In genomic region chr3:146657433-146657832, GRCm38 (mm10) we compare ENCODE assay signal across 19 mouse cellular contexts. TPM values are rescaled to one million over a fixed set of nuclear protein-coding genes. Genes with fewer than 3 reads are reported as not detected.
A peak's percentile ranks its signal among the peaks of the same experiment; 100 is the strongest.
DNase-seq lines count a peak whose midpoint lies in the region; ATAC-seq and TF ChIP-seq lines count a peak whose summit lies in the region.
"Had no signal": no experiment of that assay in that cellular context is flagged by ENCODE, and none has a peak within 500 bp of the region (broad histone marks: within the 10 kb centered on the region; RNA-seq: fewer than 3 reads in every experiment).

No protein-coding gene starts in this region.

- WGBS in heart, postnatal 0 days, result 66% methylated on average over 5 of the region's 5 CpGs
- 91% methylated on average over 5 of the region's 5 CpGs for WGBS in forebrain, embryonic 16.5 days

- no peak overlapping the region for H3K4me3 ChIP-seq in heart, postnatal 0 days (ENCODE audit: low read depth, low read length)
- H3K4me3 ChIP-seq in forebrain, embryonic 16.5 days (replicated peaks; ENCODE audit: low read length), result no peak overlapping the region
- H3K4me3 ChIP-seq: forebrain, embryonic 12.5 days; hindbrain, embryonic 10.5 days; limb, embryonic 12.5 days; lung, embryonic 15.5 days; midbrain, embryonic 13.5 days; neural tube, embryonic 13.5 days had no signal

- no peaks in the 10 kb centered on the region for H3K36me3 ChIP-seq in heart, postnatal 0 days (replicated peaks; ENCODE audit: control insufficient read depth, insufficient read depth, low read length)
- no peaks in the 10 kb centered on the region for H3K36me3 ChIP-seq in forebrain, embryonic 16.5 days (ENCODE audit: control insufficient read depth, insufficient read depth)
- H3K36me3 ChIP-seq: forebrain, embryonic 12.5 days; hindbrain, embryonic 10.5 days; limb, embryonic 12.5 days; lung, embryonic 15.5 days; midbrain, embryonic 13.5 days; neural tube, embryonic 13.5 days had no signal

- no peaks in the 10 kb centered on the region for H3K27me3 ChIP-seq in heart, postnatal 0 days (ENCODE audit: control insufficient read depth, insufficient read depth, low read length)
- H3K27me3 ChIP-seq in forebrain, embryonic 16.5 days (replicated peaks; ENCODE audit: control insufficient read depth, insufficient read depth, low read length), result no peaks in the 10 kb centered on the region
- H3K27me3 ChIP-seq: forebrain, embryonic 12.5 days; limb, embryonic 12.5 days; lung, embryonic 15.5 days; midbrain, embryonic 13.5 days; neural tube, embryonic 13.5 days had no signal

- H3K4me2 ChIP-seq in heart, postnatal 0 days (ENCODE audit: low read depth, low read length), result no peak overlapping the region
- H3K4me2 ChIP-seq in forebrain, embryonic 16.5 days (ENCODE audit: low read length), result no peak overlapping the region
- H3K4me2 ChIP-seq: forebrain, embryonic 12.5 days; limb, embryonic 12.5 days; lung, embryonic 15.5 days; midbrain, embryonic 13.5 days; neural tube, embryonic 13.5 days had no signal

- 0 out of 2 replicates have a peak overlapping the region, but pooled peaks have one; percentile 25 for H3K27ac ChIP-seq in heart, postnatal 0 days (ENCODE audit: low read depth)
- H3K27ac ChIP-seq in forebrain, embryonic 16.5 days (ENCODE audit: low read length), result no peak overlapping the region
- H3K27ac ChIP-seq: forebrain, embryonic 12.5 days; hindbrain, embryonic 10.5 days; limb, embryonic 12.5 days; lung, embryonic 15.5 days; midbrain, embryonic 13.5 days; neural tube, embryonic 13.5 days had no signal

- TF ChIP-seq CTCF in heart, postnatal 0 days (IDR thresholded peaks at IDR 0.05; ENCODE audit: low read depth), result no peak

- ATAC-seq in heart, postnatal 0 days (ENCODE audit: insufficient read depth, low read depth), result peak; percentile 70
- ATAC-seq in megakaryocyte, adult 5-6 weeks (ENCODE audit: poor library complexity, severe bottlenecking), result peak; percentile 69
- no peak for ATAC-seq in forebrain, embryonic 16.5 days
- ATAC-seq: midbrain, embryonic 13.5 days had no signal

- peak; percentile 95 for TF ChIP-seq EP300 in heart, postnatal 0 days (IDR thresholded peaks at IDR 0.05; ENCODE audit: low read depth)

- DNase-seq in heart, postnatal 0 days (ENCODE audit: low spot score), result peak; percentile 41
- no peak for DNase-seq in heart, postnatal 4 days
- peak; percentile 66 for DNase-seq in 416B (ENCODE audit: low read depth)
- peak; percentile 42 for DNase-seq in adrenal gland, adult 8-10 months
- DNase-seq in embryo, embryonic 9.5 days (ENCODE audit: extremely low spot score), result no peak
- DNase-seq in urinary bladder, adult 2 months (ENCODE audit: low spot score), result no peak
- DNase-seq: cerebellum, postnatal 14 days; kidney, adult 8-10 months had no signal

- H3K9ac ChIP-seq in heart, postnatal 0 days (replicated peaks; ENCODE audit: low read depth, low read length), result no peak overlapping the region
- no peak overlapping the region for H3K9ac ChIP-seq in forebrain, embryonic 16.5 days (replicated peaks; ENCODE audit: low read depth, low read length)
- H3K9ac ChIP-seq: forebrain, embryonic 12.5 days; limb, embryonic 12.5 days; lung, embryonic 15.5 days; midbrain, embryonic 13.5 days; neural tube, embryonic 13.5 days had no signal

- no peaks in the 10 kb centered on the region for H3K9me3 ChIP-seq in heart, postnatal 0 days (replicated peaks; ENCODE audit: control insufficient read depth, low read length)
- no peaks in the 10 kb centered on the region for H3K9me3 ChIP-seq in forebrain, embryonic 16.5 days (ENCODE audit: control insufficient read depth, low read length)
- H3K9me3 ChIP-seq: forebrain, embryonic 12.5 days; hindbrain, embryonic 10.5 days; limb, embryonic 12.5 days; lung, embryonic 15.5 days; midbrain, embryonic 13.5 days; neural tube, embryonic 13.5 days had no signal

- peaks cover 16% of the 10 kb centered on the region for H3K4me1 ChIP-seq in heart, postnatal 0 days (ENCODE audit: control insufficient read depth, insufficient read depth)
- peaks cover 2% of the 10 kb centered on the region; the same call in 1 of the 2 replicates for H3K4me1 ChIP-seq in forebrain, embryonic 16.5 days (replicated peaks; ENCODE audit: control insufficient read depth, insufficient read depth, low read length)
- H3K4me1 ChIP-seq: forebrain, embryonic 12.5 days; limb, embryonic 12.5 days; midbrain, embryonic 13.5 days; neural tube, embryonic 13.5 days had no signal

RNA-seq across cellular contexts. Expression of gene 4930503B20Rik, which starts 6.3 kb away (rescaled TPM):
- total RNA-seq in heart, postnatal 0 days (2014; rRNA removed; ENCODE audit: low replicate concordance), result not detected in 2 replicates
- polyA plus RNA-seq in heart, postnatal 0 days (2015; fragmentation: Nextera tagmentation; extraction: Ambion mirVana), result 0.22 TPM in 1 of 2 replicates, not detected in the other
- total RNA-seq in heart, postnatal 4 days (2021), result under 1 TPM; 0.14 TPM
- total RNA-seq in adrenal gland, adult 8-10 months (2022), result not detected
- total RNA-seq in megakaryocyte, adult 5-6 weeks (2015), result 0.34 TPM in 1 of 2 replicates, not detected in the other
- total RNA-seq in megakaryocyte, adult 5-6 weeks (2017), result 0.51 TPM in 1 of 2 replicates, not detected in the other
- polyA plus RNA-seq in forebrain, embryonic 16.5 days (2015; fragmentation: Nextera tagmentation; extraction: Ambion mirVana), result not detected in 2 replicates
- 0.17 TPM in 1 of 2 replicates, not detected in the other for polyA plus RNA-seq in urinary bladder, adult 2 months (2012; rRNA removed)
- total RNA-seq: gastrocnemius, postnatal 4 days had no signal
- polyA plus RNA-seq: embryonic facial prominence, embryonic 14.5 days; forebrain, embryonic 12.5 days; hindbrain, embryonic 10.5 days; limb, embryonic 12.5 days; midbrain, embryonic 13.5 days; neural tube, embryonic 13.5 days had no signal

RNA-seq across cellular contexts. Expression of gene Samd13, which starts 28.0 kb away (rescaled TPM):
- total RNA-seq in heart, postnatal 0 days (2014; rRNA removed; ENCODE audit: low replicate concordance), result 0.42 and 3.6 TPM in 2 replicates
- polyA plus RNA-seq in heart, postnatal 0 days (2015; fragmentation: Nextera tagmentation; extraction: Ambion mirVana), result 1.8 and 2.8 TPM in 2 replicates
- 1 to 10 TPM; 1.3 to 1.8 TPM for total RNA-seq in heart, postnatal 4 days (2021)
- 1 to 10 TPM in 1 of 4 experiments, under 1 TPM in 3; 0.42 to 1.3 (median 0.68) TPM for total RNA-seq in adrenal gland, adult 8-10 months (2022)
- 1.7 TPM in 2 replicates for total RNA-seq in megakaryocyte, adult 5-6 weeks (2015)
- total RNA-seq in megakaryocyte, adult 5-6 weeks (2017), result 1.1 and 2.1 TPM in 2 replicates
- 0.63 and 0.83 TPM in 2 replicates for polyA plus RNA-seq in forebrain, embryonic 16.5 days (2015; fragmentation: Nextera tagmentation; extraction: Ambion mirVana)
- 0.23 and 0.35 TPM in 2 replicates for polyA plus RNA-seq in urinary bladder, adult 2 months (2012; rRNA removed)

RNA-seq across cellular contexts. Expression of gene Dnase2b, which starts 42.0 kb away (rescaled TPM):
- not detected in 2 replicates for total RNA-seq in heart, postnatal 0 days (2014; rRNA removed; ENCODE audit: low replicate concordance)
- polyA plus RNA-seq in heart, postnatal 0 days (2015; fragmentation: Nextera tagmentation; extraction: Ambion mirVana), result not detected in 2 replicates
- not detected for total RNA-seq in heart, postnatal 4 days (2021)
- total RNA-seq in adrenal gland, adult 8-10 months (2022), result not detected
- 0.16 and 0.39 TPM in 2 replicates for total RNA-seq in megakaryocyte, adult 5-6 weeks (2015)
- total RNA-seq in megakaryocyte, adult 5-6 weeks (2017), result 0.22 and 0.65 TPM in 2 replicates
- polyA plus RNA-seq in forebrain, embryonic 16.5 days (2015; fragmentation: Nextera tagmentation; extraction: Ambion mirVana), result not detected in 2 replicates
- not detected in 2 replicates for polyA plus RNA-seq in urinary bladder, adult 2 months (2012; rRNA removed)
- total RNA-seq: layer of hippocampus, adult 8-10 months had no signal
- polyA plus RNA-seq: embryonic facial prominence, embryonic 14.5 days; forebrain, embryonic 12.5 days; hindbrain, embryonic 10.5 days; limb, embryonic 12.5 days; lung, embryonic 15.5 days; midbrain, embryonic 13.5 days; neural tube, embryonic 13.5 days had no signal

Comparison
In these comparisons a context has a peak if more than half of its experiments do, and no peak if none do; other contexts are left out.
1. DNase-seq: peak in heart, postnatal 0 days (single experiment), 416B (single experiment) and adrenal gland, adult 8-10 months (single experiment); none in heart, postnatal 4 days (single experiment), embryo, embryonic 9.5 days (single experiment) and urinary bladder, adult 2 months (single experiment).